Mouse (Mus musculus): ENCODE data around the gene Vamp8. TPM values are rescaled to one million over a fixed set of nuclear protein-coding genes. Genes with fewer than 3 reads are reported as not detected.
A peak's percentile ranks its signal among the peaks of the same experiment; 100 is the strongest.

The Vamp8 gene
- total RNA-seq, 4 experiments from 2014 or later = 16.5 to 23.2 (median 18.5) TPM

- no peak for DNase-seq (ENCODE audit: low spot score in 2 of 2)
Measured at GRCm38 (mm10) chr6:72373184-72373583, 17.3 kb downstream of the Vamp8 start.

GRCm38 (mm10) chr6:72371571-72371970, 18.9 kb downstream of the Vamp8 start:
- no peak for DNase-seq (ENCODE audit: low spot score in 2 of 2)

GRCm38 (mm10) chr6:72371147-72371546, 19.4 kb downstream of the Vamp8 start:
- DNase-seq (ENCODE audit: low spot score in 2 of 2) = no peak

GRCm38 (mm10) chr6:72370091-72370490, 20.4 kb downstream of the Vamp8 start:
- no peak for DNase-seq (ENCODE audit: low spot score in 2 of 2)

GRCm38 (mm10) chr6:72369557-72369956, 20.9 kb downstream of the Vamp8 start:
- no peak for DNase-seq (ENCODE audit: low spot score in 2 of 2)

- DNase-seq (ENCODE audit: low spot score in 2 of 2) = no peak
Measured at GRCm38 (mm10) chr6:72367460-72367974, 23.0 kb downstream of the Vamp8 start.

GRCm38 (mm10) chr6:72366844-72367443, 23.6 kb downstream of the Vamp8 start, which contains the start of gene Rnf181:
Rnf181 (minus strand) TSS chr6:72366956.
- DNase-seq (ENCODE audit: low spot score in 2 of 2) = no peak

- no peak for DNase-seq (ENCODE audit: low spot score in 2 of 2)
Measured at GRCm38 (mm10) chr6:72366304-72366703, 24.2 kb downstream of the Vamp8 start.

GRCm38 (mm10) chr6:72364985-72365384, 25.5 kb downstream of the Vamp8 start:
- no peak for DNase-seq (ENCODE audit: low spot score in 2 of 2)

GRCm38 (mm10) chr6:72364009-72364408, 26.5 kb downstream of the Vamp8 start:
- no peak for DNase-seq (ENCODE audit: low spot score in 2 of 2)

GRCm38 (mm10) chr6:72362132-72363028, 28.1 kb downstream of the Vamp8 start:
- peak; percentile 87 to 98 for DNase-seq (ENCODE audit: low spot score in 2 of 2)

- no peak for DNase-seq (ENCODE audit: low spot score in 2 of 2)
Measured at GRCm38 (mm10) chr6:72361121-72361551, 29.4 kb downstream of the Vamp8 start.

GRCm38 (mm10) chr6:72360599-72360935, 29.9 kb downstream of the Vamp8 start:
- no peak for DNase-seq (ENCODE audit: low spot score in 2 of 2)

GRCm38 (mm10) chr6:72359891-72360598, 30.5 kb downstream of the Vamp8 start:
- DNase-seq (ENCODE audit: low spot score in 2 of 2) = no peak

- DNase-seq (ENCODE audit: low spot score in 2 of 2) = no peak
Measured at GRCm38 (mm10) chr6:72359343-72359742, 31.2 kb downstream of the Vamp8 start.

GRCm38 (mm10) chr6:72358086-72358764, 32.3 kb downstream of the Vamp8 start:
- no peak for DNase-seq (ENCODE audit: low spot score in 2 of 2)

- no peak for DNase-seq (ENCODE audit: low spot score in 2 of 2)
Measured at GRCm38 (mm10) chr6:72357164-72358079, 33.1 kb downstream of the Vamp8 start.

- DNase-seq (ENCODE audit: low spot score in 2 of 2) = no peak
Measured at GRCm38 (mm10) chr6:72356001-72356532, 34.4 kb downstream of the Vamp8 start.

GRCm38 (mm10) chr6:72355066-72355911, 35.2 kb downstream of the Vamp8 start, which contains the start of gene Tmem150a:
Tmem150a (plus strand) TSS chr6:72355447.
- DNase-seq (ENCODE audit: low spot score in 2 of 2) = peak; percentile 63 to 70
